Mouse (Mus musculus): ENCODE measurements around the gene Itgb1bp2.

DNA sequence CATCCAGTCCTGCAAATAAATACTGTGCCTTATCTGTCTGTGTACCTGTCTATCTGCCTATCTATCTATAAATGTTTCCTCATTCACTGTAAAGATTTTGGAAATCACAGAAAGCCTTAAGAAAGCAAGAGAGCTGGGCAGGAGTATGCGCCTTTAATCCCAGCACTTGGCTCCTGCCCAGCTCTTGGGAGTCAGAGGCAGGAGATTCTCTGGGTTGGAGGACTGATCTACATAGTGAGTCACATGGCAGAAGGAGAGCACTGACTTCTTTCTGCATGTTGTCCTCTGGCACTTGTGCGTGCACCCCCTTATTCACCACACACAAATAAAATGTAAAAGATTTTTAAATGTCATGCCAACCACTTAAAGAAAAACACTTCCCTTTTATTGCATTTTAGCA is 25.4 kb upstream of the Itgb1bp2 start:
- no peak for TF ChIP-seq TAL1 (IDR thresholded peaks at IDR 0.05; ENCODE audit: low read length)
- no peak for TF ChIP-seq GATA1 (IDR thresholded peaks at IDR 0.05; ENCODE audit: low read length)

All from erythroblast, embryonic 14.5 days (primary cell).